Comparison of ENCODE assay signal across 23 mouse cellular contexts in the genomic region with DNA sequence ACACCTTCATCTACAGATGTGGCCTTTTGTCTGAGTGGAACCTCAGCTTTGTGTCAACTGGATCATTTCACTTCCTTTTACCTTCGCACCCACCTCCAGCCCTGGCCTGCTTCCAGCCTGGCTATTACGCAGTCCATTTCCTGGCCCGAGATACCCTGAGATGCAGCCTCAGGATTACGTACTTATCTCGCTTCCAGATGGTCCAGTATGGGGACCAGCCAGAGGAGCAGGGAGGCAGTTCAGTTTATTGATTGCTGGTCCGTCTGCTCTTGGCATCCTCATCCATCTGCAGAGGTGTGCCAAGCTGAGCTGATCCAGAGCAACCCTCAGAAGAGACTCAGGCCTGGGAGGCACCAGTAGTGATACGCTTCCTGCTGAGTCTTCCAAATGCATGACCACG.
A peak's percentile ranks its signal among the peaks of the same experiment; 100 is the strongest.
DNase-seq lines count a peak whose midpoint lies in the region; ATAC-seq lines count a peak whose summit lies in the region.
"Had no signal": no experiment of that assay in that cellular context is flagged by ENCODE, and none has a peak within 500 bp of the region (broad histone marks: within the 10 kb centered on the region; RNA-seq: fewer than 3 reads in every experiment).

No protein-coding gene starts in this region.

- H3K4me2 ChIP-seq in heart, embryonic 11.5 days, result no peak overlapping the region
- H3K4me2 ChIP-seq: embryonic facial prominence, embryonic 12.5 days; forebrain, embryonic 13.5 days; forebrain, embryonic 15.5 days had no signal

- H3K4me3 ChIP-seq in heart, embryonic 11.5 days (ENCODE audit: low read depth, low read length), result no peak overlapping the region
- H3K4me3 ChIP-seq: embryonic facial prominence, embryonic 10.5 days; embryonic facial prominence, embryonic 12.5 days; forebrain, embryonic 13.5 days; forebrain, embryonic 15.5 days had no signal

- WGBS in heart, embryonic 11.5 days (ENCODE audit: insufficient replicate concordance), result 70% methylated on average over 8 of the region's 8 CpGs

- no peak overlapping the region for H3K9ac ChIP-seq in heart, embryonic 11.5 days (ENCODE audit: low read depth, low read length)
- H3K9ac ChIP-seq: embryonic facial prominence, embryonic 12.5 days; forebrain, embryonic 13.5 days; forebrain, embryonic 15.5 days; forebrain, postnatal 0 days had no signal

- peak; percentile 4 for DNase-seq in cerebellum, adult 9-10 months
- no peak for DNase-seq in cerebellum, adult 11 months
- peak; percentile 59 to 68 for DNase-seq in cerebellum, postnatal 10 days
- peak; percentile 77 for DNase-seq in heart, adult 11 months
- peak; percentile 23 for DNase-seq in left cerebral cortex, postnatal 4 days
- DNase-seq in left cerebral cortex, postnatal 10 days (ENCODE audit: extremely low spot score in 1 of 2, low spot score in 2 of 2), result no peak
- DNase-seq: adrenal gland, adult 8-10 months; adrenal gland, postnatal 14 days; adrenal gland, postnatal 36 days; B cell, adult 2 months; cerebellum, adult 11-12 months; cerebellum, adult 8-10 months; forebrain, postnatal 0 days had no signal

- intact Hi-C loops in left cerebral cortex, postnatal 4 days (cut with DNase I), result no loop called here
- intact Hi-C loops in left cerebral cortex, postnatal 10 days (cut with DNase I), result no loop called here

- H3K27me3 ChIP-seq in heart, embryonic 11.5 days (ENCODE audit: control insufficient read depth, insufficient read depth, low read length), result no peaks in the 10 kb centered on the region
- H3K27me3 ChIP-seq: embryonic facial prominence, embryonic 12.5 days; forebrain, embryonic 15.5 days had no signal

- ATAC-seq in cerebellum, adult (ENCODE audit: insufficient number of reproducible peaks, low FRiP score, low TSS enrichment), result no peak
- no peak for ATAC-seq in heart, embryonic 11.5 days (replicated peaks; ENCODE audit: insufficient number of reproducible peaks, low FRiP score, low TSS enrichment)
- ATAC-seq: activated CD4-positive, CD25-positive, alpha-beta regulatory T cell, adult 4 months; CD4-positive, CD25-positive, alpha-beta regulatory T cell, adult 4 months; forebrain, embryonic 13.5 days; forebrain, embryonic 15.5 days; forebrain, postnatal 0 days; Patski had no signal

- no peaks in the 10 kb centered on the region for H3K36me3 ChIP-seq in heart, embryonic 11.5 days (ENCODE audit: control insufficient read depth, insufficient read depth, low read length)
- H3K36me3 ChIP-seq: embryonic facial prominence, embryonic 10.5 days; embryonic facial prominence, embryonic 12.5 days; forebrain, embryonic 15.5 days; G1E had no signal

- no peaks in the 10 kb centered on the region for H3K9me3 ChIP-seq in heart, embryonic 11.5 days (replicated peaks; ENCODE audit: control insufficient read depth, low read length)
- H3K9me3 ChIP-seq: embryonic facial prominence, embryonic 10.5 days; embryonic facial prominence, embryonic 12.5 days; forebrain, embryonic 13.5 days; forebrain, embryonic 15.5 days; G1E had no signal

- H3K27ac ChIP-seq in heart, embryonic 11.5 days (ENCODE audit: low read depth, low read length), result no peak overlapping the region
- H3K27ac ChIP-seq: embryonic facial prominence, embryonic 10.5 days; embryonic facial prominence, embryonic 12.5 days; forebrain, embryonic 13.5 days; forebrain, embryonic 15.5 days had no signal

- no peaks in the 10 kb centered on the region for H3K4me1 ChIP-seq in heart, embryonic 11.5 days (ENCODE audit: control insufficient read depth, insufficient read depth, low read length)
- H3K4me1 ChIP-seq: embryonic facial prominence, embryonic 10.5 days; embryonic facial prominence, embryonic 12.5 days had no signal

Comparison
In these comparisons a context has a peak if more than half of its experiments do, and no peak if none do; other contexts are left out.
1. DNase-seq: peak in cerebellum, adult 9-10 months (single experiment), cerebellum, postnatal 10 days (2 of 2), heart, adult 11 months (single experiment) and left cerebral cortex, postnatal 4 days (single experiment); none in cerebellum, adult 11 months (single experiment) and left cerebral cortex, postnatal 10 days (0 of 2).